Mouse (Mus musculus) lung, embryonic 16.5 days (tissue): ENCODE measurements at regions not wholly inside any gene's neighbourhood (a gene's known extent, or its start where the extent isn't known, plus 50 kb on each side); places are given as distances from the start of the nearest gene placed in this dataset.
A peak's percentile ranks its signal among the peaks of the same experiment; 100 is the strongest.

Experiments used
- ATAC-seq: fragments of 200-750 bp; cut with Nextera tagmentation; 2 replicates; pipeline ENCODE4 v1.8.0; 2017; ENCODE audit warnings: low read depth, mild to moderate bottlenecking, moderate library complexity
- H3K27ac ChIP-seq: fragments of 300-500 bp; sonication (generic); 2 replicates; pipeline ENCODE4 v1.5.1; 2014; ENCODE audit warnings: mild to moderate bottlenecking, control low read depth, low read length
- H3K27me3 ChIP-seq: fragments of 300-500 bp; sonication (generic); 2 replicates; pipeline ENCODE4 v1.6.1; 2014; ENCODE audit warnings: low read depth, low read length, mixed read lengths; ENCODE audit not compliant: control insufficient read depth, insufficient read depth
- H3K36me3 ChIP-seq: fragments of 300-500 bp; sonication (generic); 2 replicates; pipeline ENCODE4 v1.6.1; 2014; ENCODE audit warnings: low read length; ENCODE audit not compliant: control insufficient read depth, insufficient read depth
- H3K4me1 ChIP-seq: fragments of 300-500 bp; sonication (generic); replicated peaks from 2 replicates; pipeline ENCODE4 v1.6.1; 2014; ENCODE audit warnings: low read length, mixed read lengths; ENCODE audit not compliant: control insufficient read depth, insufficient read depth
- H3K4me2 ChIP-seq: fragments of 300-500 bp; sonication (generic); 2 replicates; pipeline ENCODE4 v1.6.1; 2014; ENCODE audit warnings: low read depth, low read length, control low read depth
- H3K4me3 ChIP-seq: fragments of 300-500 bp; sonication (generic); 2 replicates; pipeline ENCODE4 v1.5.1; 2014; ENCODE audit warnings: mild to moderate bottlenecking, low read length, control low read depth
- H3K9ac ChIP-seq: fragments of 300-500 bp; sonication (generic); 2 replicates; pipeline ENCODE4 v1.6.1; 2014; ENCODE audit warnings: low read length, control low read depth
- H3K9me3 ChIP-seq: fragments of 300-500 bp; sonication (generic); 2 replicates; pipeline ENCODE4 v1.6.1; 2016; ENCODE audit warnings: low read length; ENCODE audit not compliant: control insufficient read depth
- WGBS: fragments of 180-500 bp; shearing (Covaris S2); extraction: QIAGEN DNeasy Blood & Tissue Kit; methylation state at CpG from one replicate; pipeline ENCODE4 v1.1.7; 2014; 5-methylcytosine and 5-hydroxymethylcytosine counted together

DNA sequence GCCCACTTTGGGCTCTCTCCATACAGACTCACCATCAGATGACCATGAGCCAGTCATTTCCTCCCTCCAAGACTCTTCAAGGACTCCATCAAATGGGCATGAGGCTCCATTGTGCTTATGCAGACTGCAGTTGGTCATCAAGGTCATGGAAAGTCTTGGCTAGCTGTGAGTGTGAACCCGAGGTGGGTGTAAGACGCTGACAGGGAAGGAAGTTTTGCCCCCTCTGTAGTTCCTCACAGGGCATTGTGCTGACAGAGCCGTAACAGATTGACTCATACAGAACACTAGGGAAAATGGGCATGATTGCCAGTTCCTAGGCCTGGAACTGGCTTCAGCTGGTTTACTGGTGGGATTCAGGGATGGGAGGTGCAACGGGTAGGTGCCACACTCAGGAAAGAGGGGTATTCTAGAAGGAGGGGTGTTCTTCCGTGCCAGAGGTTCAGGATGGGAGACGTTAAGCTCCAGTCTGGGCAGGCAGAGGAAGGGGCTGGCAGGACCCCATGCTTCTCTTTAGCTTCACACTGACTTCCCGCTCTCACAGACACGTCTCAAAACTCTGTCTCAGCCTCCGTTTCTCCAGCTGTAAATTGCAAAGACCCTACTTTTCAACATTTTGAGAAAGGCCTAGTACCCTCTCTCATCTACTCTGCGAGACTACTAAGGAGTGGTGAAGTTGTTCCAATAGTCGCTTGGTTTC, 228.4 kb upstream of the Tprg start:
- Histone ChIP-seq H3K9ac (peak overlapping the region; percentile 78), H3K4me3 (peak overlapping the region; percentile 60), H3K4me1 (peaks cover 16% of the 10 kb centered on the region), H3K27ac (peak overlapping the region; percentile 98), H3K4me2 (peak overlapping the region; percentile 62), H3K27me3 (no peaks in the 10 kb centered on the region), H3K9me3 (no peaks in the 10 kb centered on the region), H3K36me3 (no peaks in the 10 kb centered on the region)
- no peak for ATAC-seq
- WGBS: 42% methylated on average over 11 of the region's 11 CpGs

DNA sequence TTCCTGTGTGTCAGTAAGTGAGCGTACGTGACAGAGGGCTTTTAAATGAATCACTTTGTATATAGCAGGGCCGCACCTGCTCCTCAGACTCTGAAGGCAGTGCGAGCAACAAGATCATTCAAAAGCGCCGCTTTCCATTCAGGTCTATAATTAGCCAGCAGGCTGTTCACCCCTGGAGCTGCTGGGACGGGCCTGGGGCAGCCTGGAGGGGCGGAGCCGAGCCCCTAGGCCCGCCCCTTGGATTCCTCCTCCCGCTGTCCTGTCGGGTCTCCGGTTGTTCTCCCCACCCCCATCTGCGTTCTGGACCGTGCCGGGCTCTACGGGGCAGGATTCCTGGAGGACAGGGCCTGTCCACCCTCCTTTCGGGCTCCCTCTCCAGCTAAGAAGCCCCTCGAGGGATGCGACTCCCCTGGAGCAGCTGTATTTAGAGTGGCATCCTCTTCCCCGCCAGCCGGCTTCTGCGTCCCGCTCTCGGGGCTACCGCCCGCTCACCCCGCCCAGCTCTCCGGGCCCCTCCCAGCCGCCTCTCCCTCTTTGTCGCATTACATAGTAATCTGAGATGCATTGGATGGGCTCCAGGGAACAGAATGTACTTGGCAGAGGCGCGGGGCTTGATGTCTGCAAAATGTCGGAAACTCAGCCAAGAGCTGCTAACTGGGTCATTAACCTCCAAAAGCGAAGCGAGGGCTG, 227.7 kb upstream of the Tprg start:
- Histone ChIP-seq H3K9me3 (no peaks in the 10 kb centered on the region), H3K27ac (peak overlapping the region; percentile 98), H3K36me3 (no peaks in the 10 kb centered on the region), H3K27me3 (no peaks in the 10 kb centered on the region), H3K9ac (peak overlapping the region; percentile 78), H3K4me1 (peaks cover 14% of the 10 kb centered on the region), H3K4me2 (peak overlapping the region; percentile 62), H3K4me3 (peak overlapping the region; percentile 60)
- peak; percentile 96 for ATAC-seq
- under 1% methylated on average over 36 of the region's 36 CpGs for WGBS

DNA sequence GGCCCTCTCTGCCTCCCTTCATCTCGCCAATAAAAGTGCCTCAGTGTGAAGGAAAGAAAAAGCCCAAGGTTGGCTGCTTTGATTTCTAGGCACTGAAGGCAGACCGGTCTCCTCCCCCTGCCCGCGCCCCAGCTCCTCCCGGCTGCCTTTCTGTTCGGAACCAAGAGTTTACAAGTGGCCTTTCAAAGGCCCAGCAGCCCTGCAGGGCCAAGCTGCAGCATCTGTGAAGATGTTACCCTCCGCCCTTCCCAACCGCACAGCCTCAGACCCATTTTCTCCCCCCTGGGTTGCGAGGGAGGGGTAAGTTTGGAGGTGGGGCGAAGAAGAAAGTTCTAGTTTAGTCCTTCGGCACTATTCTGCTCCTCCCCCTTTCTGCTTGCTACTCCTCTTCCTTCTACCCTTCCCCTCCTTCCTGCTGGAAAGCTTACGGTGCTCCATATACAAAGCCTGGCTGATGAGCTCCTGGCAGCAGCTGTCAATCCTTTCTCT, 227.1 kb upstream of the Tprg start:
- 0% methylated on average over 12 of the region's 12 CpGs for WGBS
- Histone ChIP-seq H3K9me3 (no peaks in the 10 kb centered on the region), H3K27ac (peak overlapping the region; percentile 98), H3K4me3 (peak overlapping the region; percentile 60), H3K4me1 (peaks cover 14% of the 10 kb centered on the region), H3K9ac (peak overlapping the region; percentile 78), H3K36me3 (no peaks in the 10 kb centered on the region), H3K4me2 (peak overlapping the region; percentile 62), H3K27me3 (no peaks in the 10 kb centered on the region)
- ATAC-seq: peak; percentile 63

DNA sequence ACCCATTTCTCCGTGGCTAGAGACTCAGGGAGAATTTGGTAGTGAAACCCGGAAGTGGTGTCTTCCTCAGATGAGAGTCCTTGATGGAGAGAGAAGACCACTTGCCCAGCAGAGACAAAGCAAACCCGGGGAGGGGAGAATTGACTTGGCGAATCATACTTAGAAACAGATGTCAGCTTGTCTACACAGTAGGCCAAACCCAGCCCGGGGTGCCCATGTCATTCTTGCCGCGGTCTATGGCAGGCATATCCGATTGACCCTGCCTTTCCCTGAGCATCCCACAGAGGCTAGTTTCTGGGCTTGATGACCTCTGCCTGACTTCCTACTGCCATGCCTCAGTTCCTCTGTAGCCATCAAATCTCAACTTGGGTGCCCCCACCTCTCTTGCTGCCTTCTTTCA, 226.4 kb upstream of the Tprg start:
- no peaks in the 10 kb centered on the region for H3K9me3 ChIP-seq
- H3K27ac ChIP-seq: peak overlapping the region; percentile 98
- peaks cover 14% of the 10 kb centered on the region for H3K4me1 ChIP-seq
- no peak overlapping the region for H3K4me3 ChIP-seq
- H3K36me3 ChIP-seq: no peaks in the 10 kb centered on the region
- H3K9ac ChIP-seq: no peak overlapping the region
- H3K4me2 ChIP-seq: no peak overlapping the region
- H3K27me3 ChIP-seq: no peaks in the 10 kb centered on the region
- ATAC-seq: no peak
- 85% methylated on average over 8 of the region's 8 CpGs for WGBS

DNA sequence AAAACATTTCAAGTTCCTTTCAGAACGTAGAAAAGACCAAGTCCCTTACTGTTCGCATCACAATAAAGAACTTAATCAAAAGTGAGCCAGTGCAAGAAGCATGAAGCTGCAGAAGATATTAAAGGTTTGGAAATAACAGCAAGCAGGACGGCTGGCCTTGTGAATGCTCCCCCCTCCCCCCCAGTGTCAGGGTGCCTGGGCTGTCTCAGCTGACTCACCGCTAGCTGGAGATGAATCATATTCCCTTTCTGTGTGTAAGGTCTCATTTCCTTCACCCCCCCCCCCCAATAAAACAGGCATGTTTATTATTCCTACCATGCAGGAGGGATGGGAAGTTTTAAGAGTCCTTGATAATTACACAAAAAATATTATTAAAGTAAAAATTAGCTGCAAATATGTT, 225.0 kb upstream of the Tprg start:
- Histone ChIP-seq H3K4me3 (no peak overlapping the region), H3K36me3 (no peaks in the 10 kb centered on the region), H3K4me1 (peaks cover 18% of the 10 kb centered on the region), H3K27me3 (no peaks in the 10 kb centered on the region), H3K9me3 (no peaks in the 10 kb centered on the region), H3K4me2 (no peak overlapping the region), H3K27ac (no peak overlapping the region), H3K9ac (no peak overlapping the region)
- 75% methylated on average over 4 of the region's 4 CpGs for whole genome bisulfite sequencing
- no peak for ATAC-seq

DNA sequence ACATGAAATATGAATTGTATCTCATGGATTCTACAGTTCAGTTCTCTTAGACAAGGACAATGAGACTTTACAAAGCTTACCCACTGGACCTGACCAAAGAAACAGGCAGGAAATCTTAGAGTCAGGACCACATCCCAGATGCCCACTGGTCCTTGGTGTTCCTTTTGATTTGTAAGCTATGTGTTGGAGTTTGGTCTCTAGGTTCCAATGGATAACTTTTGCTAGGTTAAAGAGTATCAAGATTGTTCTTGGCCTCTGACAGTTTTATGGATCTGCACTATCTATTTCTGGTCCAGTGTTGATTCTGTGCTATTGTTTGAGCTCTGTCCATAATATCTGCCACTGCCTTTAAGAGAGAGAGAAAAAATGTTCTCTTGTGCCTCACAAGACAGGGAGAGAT, 222.6 kb upstream of the Tprg start:
- no peak overlapping the region for H3K4me3 ChIP-seq
- peaks cover 14% of the 10 kb centered on the region for H3K4me1 ChIP-seq
- no peaks in the 10 kb centered on the region for H3K36me3 ChIP-seq
- no peak for ATAC-seq
- no peaks in the 10 kb centered on the region for H3K27me3 ChIP-seq
- no peaks in the 10 kb centered on the region for H3K9me3 ChIP-seq
- H3K9ac ChIP-seq: no peak overlapping the region
- H3K4me2 ChIP-seq: no peak overlapping the region
- no peak overlapping the region for H3K27ac ChIP-seq

DNA sequence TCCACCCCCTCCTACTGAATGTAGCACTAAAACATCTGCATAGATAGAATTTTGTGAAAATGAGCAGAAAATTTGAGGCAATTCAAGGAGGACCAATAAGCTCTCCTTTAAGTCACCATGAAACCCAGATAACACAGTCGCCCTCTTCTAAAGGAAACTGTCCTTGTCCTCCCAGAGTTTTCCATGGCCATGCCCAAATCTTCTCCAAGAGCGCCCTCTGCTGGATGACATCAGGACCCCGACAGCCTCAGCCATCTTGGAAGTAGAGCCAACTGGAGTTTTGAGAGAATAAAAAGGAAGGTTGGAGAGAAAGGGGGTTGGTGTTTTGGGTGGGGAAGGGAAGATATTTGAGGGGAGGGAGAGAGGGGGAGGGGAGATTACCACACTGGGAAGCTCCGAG, 222.1 kb upstream of the Tprg start:
- ATAC-seq: no peak
- no peak overlapping the region for H3K27ac ChIP-seq
- 8% methylated on average over 4 of the region's 4 CpGs for WGBS

DNA sequence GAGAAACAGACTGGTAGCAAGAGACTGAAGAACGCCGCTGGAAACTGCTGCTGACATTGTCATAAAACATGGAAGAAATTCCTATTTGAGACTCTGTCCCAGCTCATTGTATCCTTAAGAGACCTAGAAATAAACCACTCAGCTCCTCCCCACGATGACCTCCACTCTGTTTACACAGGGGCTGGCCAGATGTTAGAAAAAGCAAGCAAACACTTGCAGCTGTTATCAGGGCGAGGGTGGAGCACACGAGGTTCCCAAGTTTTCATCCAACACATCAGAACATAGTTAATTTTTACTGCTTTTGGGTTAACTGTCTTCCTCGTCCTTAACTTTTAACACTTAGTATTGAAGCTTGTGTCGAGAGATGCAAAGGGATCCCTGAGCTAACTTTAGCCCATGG, 219.8 kb upstream of the Tprg start:
- H3K4me3 ChIP-seq: no peak overlapping the region
- H3K36me3 ChIP-seq: no peaks in the 10 kb centered on the region
- 20% methylated on average over 7 of the region's 7 CpGs for WGBS
- H3K4me1 ChIP-seq: peaks cover 9% of the 10 kb centered on the region; the same call in 1 of the 2 replicates
- H3K27me3 ChIP-seq: no peaks in the 10 kb centered on the region
- no peak overlapping the region for H3K4me2 ChIP-seq
- peak; percentile 46; the same call in 1 of the 2 replicates for ATAC-seq
- H3K9ac ChIP-seq: no peak overlapping the region
- H3K9me3 ChIP-seq: no peaks in the 10 kb centered on the region
- no peak overlapping the region for H3K27ac ChIP-seq

More for the DNA sequence above, 222.1 kb upstream of the Tprg start:
- Histone ChIP-seq H3K27me3 (no peaks in the 10 kb centered on the region), H3K4me3 (no peak overlapping the region), H3K9ac (no peak overlapping the region), H3K36me3 (no peaks in the 10 kb centered on the region), H3K4me2 (no peak overlapping the region), H3K9me3 (no peaks in the 10 kb centered on the region), H3K4me1 (peaks cover 14% of the 10 kb centered on the region)

DNA sequence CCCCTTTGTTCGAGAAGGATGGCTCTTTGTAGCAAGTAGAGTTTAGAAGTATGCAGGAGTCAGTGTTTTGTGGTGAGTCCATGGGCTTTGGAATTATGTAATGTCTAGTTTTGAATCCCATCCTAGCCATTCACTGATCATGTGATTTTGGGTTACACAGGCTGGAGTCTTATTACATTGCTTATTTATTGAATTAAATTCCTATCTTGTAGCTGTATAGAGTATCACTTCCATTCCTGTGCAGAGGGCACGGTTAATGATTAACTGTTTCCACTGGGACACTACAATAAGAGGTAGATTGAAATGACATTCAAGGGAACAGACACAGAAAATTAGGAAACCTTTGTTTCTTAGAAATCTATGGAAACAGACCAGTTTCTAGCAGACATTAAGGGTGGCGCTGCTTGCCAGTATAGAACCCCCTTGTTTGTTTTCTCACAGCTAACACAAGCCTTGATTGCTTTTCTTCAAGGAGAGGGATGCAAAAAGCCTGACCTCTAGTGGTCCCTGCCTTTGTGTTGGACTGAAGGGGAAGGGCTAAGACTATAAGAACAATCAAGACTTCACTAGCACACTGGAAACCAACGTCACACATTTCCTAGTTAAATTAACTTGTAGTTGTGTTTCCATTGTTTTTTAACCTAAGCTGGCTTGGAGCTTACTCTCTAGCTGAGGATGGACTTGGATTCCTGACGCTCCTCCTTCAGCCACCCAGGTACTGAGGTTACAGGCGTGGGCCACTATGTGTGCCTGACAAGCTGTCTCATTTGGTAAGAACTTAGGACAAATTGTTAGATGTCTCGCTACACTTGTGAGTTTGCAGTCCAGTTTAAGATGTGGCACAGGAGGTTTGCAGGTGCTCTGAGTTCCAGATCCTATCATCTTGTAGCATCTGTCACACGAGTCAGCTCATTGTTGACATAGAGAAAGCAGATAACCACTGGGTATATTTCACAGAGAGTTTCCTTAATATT, 219.1 kb upstream of the Tprg start:
- no peak overlapping the region for H3K4me3 ChIP-seq
- peak; percentile 60 for ATAC-seq

More for the DNA sequence above, 219.1 kb upstream of the Tprg start:
- no peak overlapping the region for H3K27ac ChIP-seq
- H3K36me3 ChIP-seq: no peaks in the 10 kb centered on the region
- peaks cover 9% of the 10 kb centered on the region; the same call in 1 of the 2 replicates for H3K4me1 ChIP-seq
- no peaks in the 10 kb centered on the region for H3K9me3 ChIP-seq
- H3K4me2 ChIP-seq: no peak overlapping the region
- 28% methylated on average over 8 of the region's 8 CpGs for WGBS
- no peaks in the 10 kb centered on the region for H3K27me3 ChIP-seq
- no peak overlapping the region for H3K9ac ChIP-seq
